Mouse (Mus musculus) embryonic facial prominence, embryonic 11.5 days (tissue): ENCODE measurements around the gene Atad5. TPM values are rescaled to one million over a fixed set of nuclear protein-coding genes. Genes with fewer than 3 reads are reported as not detected.

Source experiments
- ATAC-seq: fragments of 200-750 bp; cut with Nextera tagmentation; replicated peaks from 2 replicates; pipeline ENCODE4 v1.8.0; 2017; ENCODE audit warnings: low read depth; ENCODE audit not compliant: insufficient number of reproducible peaks, low FRiP score, low TSS enrichment
- DNase-seq: peaks from one replicate; pipeline ENCODE4 v3.0.0-alpha.2; 2015; ENCODE audit warnings: low spot score
- H3K27ac ChIP-seq: fragments of 300-500 bp; sonication (generic); replicated peaks from 2 replicates; pipeline ENCODE4 v1.5.1; 2014; ENCODE audit warnings: mild to moderate bottlenecking, low read depth, low read length, control low read depth
- H3K27me3 ChIP-seq: fragments of 300-500 bp; sonication (generic); 2 replicates; pipeline ENCODE4 v1.6.1; 2014; ENCODE audit warnings: mild to moderate bottlenecking, low read length, moderate library complexity, mixed read lengths; ENCODE audit not compliant: control insufficient read depth, insufficient read depth
- H3K36me3 ChIP-seq: fragments of 300-500 bp; sonication (generic); replicated peaks from 2 replicates; pipeline ENCODE4 v1.6.1; 2014; ENCODE audit warnings: low read depth, mild to moderate bottlenecking, low read length, moderate library complexity, mixed read lengths; ENCODE audit not compliant: control insufficient read depth, insufficient read depth
- H3K4me1 ChIP-seq: fragments of 300-500 bp; sonication (generic); 2 replicates; pipeline ENCODE4 v1.6.1; 2014; ENCODE audit warnings: low read length, mixed read lengths; ENCODE audit not compliant: control insufficient read depth, insufficient read depth
- H3K4me2 ChIP-seq: fragments of 300-500 bp; sonication (generic); 2 replicates; pipeline ENCODE4 v1.6.1; 2014; ENCODE audit warnings: low read depth, mild to moderate bottlenecking, control low read depth, low read length, moderate library complexity
- H3K4me3 ChIP-seq: fragments of 300-500 bp; sonication (generic); 2 replicates; pipeline ENCODE4 v1.5.1; 2014; ENCODE audit warnings: low read depth, low read length, control low read depth
- H3K9ac ChIP-seq: fragments of 300-500 bp; sonication (generic); replicated peaks from 2 replicates; pipeline ENCODE4 v1.6.1; 2014; ENCODE audit warnings: mild to moderate bottlenecking, control low read depth, low read length
- H3K9me3 ChIP-seq: fragments of 300-500 bp; sonication (generic); replicated peaks from 2 replicates; pipeline ENCODE4 v1.6.1; 2016; ENCODE audit warnings: mild to moderate bottlenecking, low read length, inconsistent platforms, mixed read lengths; ENCODE audit not compliant: control insufficient read depth
- WGBS: fragments of 180-500 bp; shearing (Covaris S2); extraction: QIAGEN DNeasy Blood & Tissue Kit; methylation state at CpG from one replicate; pipeline ENCODE4 v1.1.7; 2014; 5-methylcytosine and 5-hydroxymethylcytosine counted together
- polyA plus RNA-seq: library from polyadenylated mRNA; unstranded; fragments of >200 nt; fragmentation: Nextera tagmentation; extraction: Ambion mirVana; gene quantifications from 2 replicates; pipeline ENCODE4 v1.2.1, GENCODE M21; 2014

Gene Atad5
- polyA plus RNA-seq, 1 experiment from 2014 or later, result 22.5 TPM

- H3K9ac ChIP-seq, result no peak overlapping the region
- ATAC-seq, result no peak; the same call in 1 of the 2 replicates
- peak overlapping the region; percentile 47 for H3K4me3 ChIP-seq
- WGBS, result 23% methylated on average over 25 of the region's 25 CpGs
- H3K27ac ChIP-seq, result no peak overlapping the region
- peaks cover 22% of the 10 kb centered on the region for H3K27me3 ChIP-seq
- H3K4me1 ChIP-seq, result no peaks in the 10 kb centered on the region
- no peaks in the 10 kb centered on the region for H3K36me3 ChIP-seq
- H3K4me2 ChIP-seq, result peak overlapping the region; percentile 65
- DNase-seq, result no peak
- H3K9me3 ChIP-seq, result no peaks in the 10 kb centered on the region
These were observed 65.3 kb downstream of the Atad5 start for GRCm38 (mm10) chr11:80154501-80154900.

DNA sequence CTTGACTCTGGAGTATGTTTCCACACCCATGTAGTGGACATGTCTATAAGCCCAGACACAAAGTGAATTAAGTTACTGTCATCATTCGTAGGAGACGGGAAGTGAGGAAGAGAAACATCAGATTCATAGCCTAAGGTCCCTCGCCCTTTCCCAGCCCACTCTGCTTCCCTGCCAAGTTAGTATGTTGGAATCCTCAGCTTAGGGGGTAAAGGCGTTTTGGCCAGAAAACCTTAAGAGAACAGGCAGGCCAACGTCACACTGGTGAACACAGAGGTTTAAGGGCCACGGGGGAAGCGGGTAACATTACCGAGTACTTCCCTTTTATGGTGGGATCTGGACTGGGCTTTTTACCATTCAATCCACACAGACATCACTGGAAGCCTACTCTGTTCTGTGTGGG lies 66.3 kb downstream of the Atad5 start:
- Histone ChIP-seq H3K36me3 (no peaks in the 10 kb centered on the region), H3K27me3 (peaks cover 22% of the 10 kb centered on the region), H3K4me3 (no peak overlapping the region), H3K27ac (no peak overlapping the region), H3K4me2 (no peak overlapping the region), H3K9me3 (no peaks in the 10 kb centered on the region), H3K4me1 (no peaks in the 10 kb centered on the region), H3K9ac (no peak overlapping the region)
- no peak for DNase-seq
- 82% methylated on average over 8 of the region's 8 CpGs for WGBS
- no peak for ATAC-seq

DNA sequence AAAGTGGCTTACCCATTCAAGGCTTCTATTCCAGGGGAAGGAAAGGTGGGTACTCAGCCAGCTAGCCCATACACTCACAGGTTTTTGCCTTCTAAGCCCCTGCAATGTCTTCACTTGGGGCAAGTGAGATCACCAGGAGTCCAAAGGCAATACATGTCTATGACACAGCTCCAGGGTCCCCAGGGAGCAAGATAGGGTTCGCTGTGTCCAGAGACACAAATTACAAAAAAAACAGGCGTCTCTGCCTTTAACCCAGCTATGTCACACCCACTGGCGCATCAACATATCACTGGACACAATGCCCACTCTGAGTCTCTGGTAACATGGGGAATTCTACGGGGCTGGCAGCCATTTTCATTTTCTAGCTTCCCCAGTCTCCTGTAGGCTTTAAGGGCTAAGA lies 66.8 kb downstream of the Atad5 start:
- WGBS, result 88% methylated on average over 4 of the region's 4 CpGs
- Histone ChIP-seq H3K27me3 (peaks cover 22% of the 10 kb centered on the region), H3K4me3 (no peak overlapping the region)

GRCm38 (mm10) chr11:80156841-80157240 lies 67.6 kb downstream of the Atad5 start:
- no peak overlapping the region for H3K9ac ChIP-seq
- H3K4me2 ChIP-seq, result no peak overlapping the region
- H3K9me3 ChIP-seq, result no peaks in the 10 kb centered on the region
- H3K4me1 ChIP-seq, result no peaks in the 10 kb centered on the region
- WGBS, result 85% methylated on average over 4 of the region's 4 CpGs
- no peak overlapping the region for H3K27ac ChIP-seq
- H3K36me3 ChIP-seq, result no peaks in the 10 kb centered on the region
- no peak for DNase-seq
- H3K27me3 ChIP-seq, result peaks cover 22% of the 10 kb centered on the region
- no peak overlapping the region for H3K4me3 ChIP-seq
- no peak for ATAC-seq

More for the DNA sequence above, 66.8 kb downstream of the Atad5 start:
- ATAC-seq, result no peak
- no peak overlapping the region for H3K9ac ChIP-seq
- no peak for DNase-seq
- H3K27ac ChIP-seq, result no peak overlapping the region
- no peak overlapping the region for H3K4me2 ChIP-seq
- H3K36me3 ChIP-seq, result no peaks in the 10 kb centered on the region
- no peaks in the 10 kb centered on the region for H3K4me1 ChIP-seq
- H3K9me3 ChIP-seq, result no peaks in the 10 kb centered on the region

DNA sequence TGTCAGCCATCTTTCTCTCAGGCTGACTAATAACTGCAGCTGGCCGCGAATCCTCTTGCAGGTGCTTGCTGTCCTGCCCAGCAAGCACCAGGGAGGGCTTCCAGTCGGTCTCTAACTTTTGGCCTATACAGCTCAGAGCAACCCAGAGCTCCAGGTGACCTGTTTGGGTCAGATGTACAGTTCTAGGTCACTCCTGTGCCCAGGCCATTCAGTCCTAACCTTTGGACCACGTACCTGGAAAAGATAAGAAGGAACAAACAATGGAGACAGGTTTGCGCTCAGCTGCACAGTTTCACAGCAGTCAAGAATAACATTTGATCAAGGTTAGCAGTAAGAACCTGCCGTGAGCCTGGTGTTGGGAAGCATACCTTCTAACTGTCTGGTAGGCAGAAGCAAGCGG lies 69.8 kb downstream of the Atad5 start:
- Histone ChIP-seq H3K27me3 (peaks cover 13% of the 10 kb centered on the region), H3K4me2 (no peak overlapping the region), H3K4me3 (no peak overlapping the region), H3K27ac (no peak overlapping the region), H3K4me1 (no peaks in the 10 kb centered on the region), H3K9me3 (no peaks in the 10 kb centered on the region), H3K9ac (no peak overlapping the region), H3K36me3 (no peaks in the 10 kb centered on the region)
- WGBS, result 83% methylated on average over 7 of the region's 7 CpGs
- DNase-seq, result no peak
- ATAC-seq, result no peak

- H3K4me1 ChIP-seq, result no peaks in the 10 kb centered on the region
- no peak for ATAC-seq
- no peak for DNase-seq
- no peaks in the 10 kb centered on the region for H3K36me3 ChIP-seq
- H3K4me2 ChIP-seq, result no peak overlapping the region
- no peaks in the 10 kb centered on the region; the same call in 1 of the 2 replicates for H3K27me3 ChIP-seq
- H3K27ac ChIP-seq, result no peak overlapping the region
- no peak overlapping the region for H3K4me3 ChIP-seq
- no peak overlapping the region for H3K9ac ChIP-seq
- no peaks in the 10 kb centered on the region for H3K9me3 ChIP-seq
- WGBS, result 82% methylated on average over 4 of the region's 4 CpGs
These were observed 71.8 kb downstream of the Atad5 start for GRCm38 (mm10) chr11:80161041-80161440.

DNA sequence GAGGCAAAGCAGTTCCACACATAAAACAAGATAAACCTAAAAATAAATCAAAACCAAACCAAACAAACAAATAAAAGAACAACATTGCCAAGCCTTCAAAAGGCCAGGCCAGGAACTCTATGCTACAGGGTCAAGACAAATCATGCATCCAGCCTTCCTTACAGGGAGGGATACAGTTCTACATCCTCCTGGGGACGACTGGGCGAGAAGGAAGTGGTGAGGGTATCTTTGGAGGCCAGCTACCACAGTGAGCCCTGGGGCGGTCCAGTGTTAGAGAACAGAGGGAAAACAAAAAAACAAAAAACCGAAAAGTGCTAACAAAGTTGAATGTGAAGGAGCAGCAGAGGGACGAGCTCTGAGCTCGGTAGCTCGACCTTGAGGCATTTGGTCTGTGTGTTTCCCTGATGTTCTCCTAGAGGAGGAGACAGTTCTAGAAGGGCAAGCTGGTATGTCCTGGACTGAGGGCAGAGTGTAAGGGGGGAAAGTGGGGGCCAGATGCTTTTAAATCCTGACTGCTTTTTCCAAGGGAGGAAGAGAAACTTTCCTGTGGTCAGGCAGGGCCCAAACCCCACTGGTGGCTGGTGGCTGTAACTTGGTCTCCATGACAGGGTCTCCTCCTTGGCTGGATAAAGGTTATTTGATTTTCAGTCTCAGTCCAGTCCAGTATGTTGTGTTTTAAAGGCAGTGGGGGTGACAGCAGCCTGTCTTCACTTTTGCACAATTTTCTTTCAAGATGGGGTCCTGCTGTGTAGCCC lies 74.3 kb downstream of the Atad5 start:
- ATAC-seq, result no peak

GRCm38 (mm10) chr11:80164224-80164623 lies 75.0 kb downstream of the Atad5 start:
- Histone ChIP-seq H3K4me2 (no peak overlapping the region), H3K27me3 (no peaks in the 10 kb centered on the region), H3K9ac (no peak overlapping the region), H3K9me3 (no peaks in the 10 kb centered on the region), H3K27ac (no peak overlapping the region), H3K4me3 (no peak overlapping the region), H3K36me3 (no peaks in the 10 kb centered on the region), H3K4me1 (no peaks in the 10 kb centered on the region)
- WGBS, result 51% methylated on average over 2 of the region's 2 CpGs
- ATAC-seq, result no peak
- DNase-seq, result no peak

More for the DNA sequence above, 74.3 kb downstream of the Atad5 start:
- Histone ChIP-seq H3K4me3 (no peak overlapping the region), H3K9me3 (no peaks in the 10 kb centered on the region), H3K4me1 (no peaks in the 10 kb centered on the region), H3K9ac (no peak overlapping the region), H3K36me3 (no peaks in the 10 kb centered on the region), H3K4me2 (no peak overlapping the region), H3K27ac (no peak overlapping the region), H3K27me3 (no peaks in the 10 kb centered on the region)
- DNase-seq, result no peak
- 60% methylated on average over 7 of the region's 7 CpGs for WGBS
